Mouse (Mus musculus) erythroid progenitor cell, adult 5-6 weeks (primary cell): ENCODE data around the gene Serpinb6c. TPM values are rescaled to one million over a fixed set of nuclear protein-coding genes. Genes with fewer than 3 reads are reported as not detected.
"Not testable (repeated sequence)": the region's sequence is repeated elsewhere in the genome, so short reads cannot be mapped to it uniquely, and the experiment has no call there.

Source experiments
- ATAC-seq: replicated peaks from 2 replicates; pipeline ENCODE4 v1.8.0; 2016; ENCODE audit warnings: moderate number of reproducible peaks, mild to moderate bottlenecking, moderate TSS enrichment, inconsistent platforms; ENCODE audit not compliant: poor library complexity, low FRiP score, severe bottlenecking
- total RNA-seq, 2 experiments: library from RNA; stranded (forward) in 1 of 2; stranded (reverse) in 1 of 2; fragments of 150-400 nt in 1 of 2; fragments of 186-747, 209-891 nt in 1 of 2; gene quantifications; 2 replicates each; pipeline versions ENCODE4 v1.2.3 to v1.2.4; 2015 to 2017; ENCODE audit warnings: low replicate concordance in 2 of 2

Serpinb6c gene
- total RNA-seq (2015; ENCODE audit: low replicate concordance) (not detected in 2 replicates), total RNA-seq (2017; ENCODE audit: low replicate concordance) (not detected in 2 replicates)

GRCm38 (mm10) chr13:33905176-33905954 is at the start of gene Serpinb6c:
Gene Serpinb6c (minus strand): TSS chr13:33905708.
- no peak for ATAC-seq

- ATAC-seq, result no peak
Measured at GRCm38 (mm10) chr13:33952947-33953346, 47.4 kb upstream of the Serpinb6c start.

- no peak for ATAC-seq
Measured at GRCm38 (mm10) chr13:33952075-33952449, 46.6 kb upstream of the Serpinb6c start.

GRCm38 (mm10) chr13:33951308-33952074 is 46.0 kb upstream of the Serpinb6c start:
- ATAC-seq, result no peak

- no peak for ATAC-seq
Measured at GRCm38 (mm10) chr13:33942212-33942779, 36.8 kb upstream of the Serpinb6c start.

- ATAC-seq, result no peak
Measured at GRCm38 (mm10) chr13:33941288-33941808, 35.8 kb upstream of the Serpinb6c start.

- not testable (repeated sequence) for ATAC-seq
Measured at GRCm38 (mm10) chr13:33937587-33937986, 32.1 kb upstream of the Serpinb6c start.

GRCm38 (mm10) chr13:33937151-33937550 is 31.6 kb upstream of the Serpinb6c start:
- ATAC-seq, result no peak

- ATAC-seq, result no peak
Measured at GRCm38 (mm10) chr13:33935465-33936181, 30.1 kb upstream of the Serpinb6c start.

- no peak for ATAC-seq
Measured at GRCm38 (mm10) chr13:33934743-33935142, 29.2 kb upstream of the Serpinb6c start.

- ATAC-seq, result no peak
Measured at GRCm38 (mm10) chr13:33930912-33931311, 25.4 kb upstream of the Serpinb6c start.

GRCm38 (mm10) chr13:33930281-33930680 is 24.8 kb upstream of the Serpinb6c start:
- no peak for ATAC-seq

GRCm38 (mm10) chr13:33921699-33922098 is 16.2 kb upstream of the Serpinb6c start:
- no peak for ATAC-seq

- ATAC-seq, result no peak
Measured at GRCm38 (mm10) chr13:33921041-33921440, 15.5 kb upstream of the Serpinb6c start.

- no peak for ATAC-seq
Measured at GRCm38 (mm10) chr13:33906821-33907220, 1.3 kb upstream of the Serpinb6c start.

- ATAC-seq, result no peak
Measured at GRCm38 (mm10) chr13:33903290-33903689, 2.2 kb downstream of the Serpinb6c start.

- ATAC-seq, result no peak
Measured at GRCm38 (mm10) chr13:33894207-33894606, 11.3 kb downstream of the Serpinb6c start.

GRCm38 (mm10) chr13:33843308-33843707 is 62.2 kb downstream of the Serpinb6c start, which contains the start of gene Serpinb6e:
Gene Serpinb6e (minus strand): TSS chr13:33843408.
- ATAC-seq, result no peak

- ATAC-seq, result no peak
Measured at GRCm38 (mm10) chr13:33830751-33831150, 74.8 kb downstream of the Serpinb6c start.
